Mouse (Mus musculus) lung, postnatal 0 days (tissue): ENCODE results near the gene Bsg.

ENCODE experiments used
- CTCF ChIP-seq: IDR thresholded peaks from 2 replicates; pipeline ENCODE4 v1.5.1; 2016; ENCODE audit warnings: antibody characterized with exemption, mild to moderate bottlenecking
- EP300 ChIP-seq: IDR thresholded peaks from 2 replicates; pipeline ENCODE4 v1.6.1; 2016; ENCODE audit warnings: antibody characterized with exemption, mild to moderate bottlenecking, control low read depth

- no peak for TF ChIP-seq EP300
- TF ChIP-seq CTCF = peak; percentile 93
Observed at GRCm38 (mm10) chr10:79664131-79664665, 40.1 kb upstream of the Bsg start, which contains the start of gene Madcam1.
